Comparison of ENCODE assay signal across 9 mouse cellular contexts in the genomic region with DNA sequence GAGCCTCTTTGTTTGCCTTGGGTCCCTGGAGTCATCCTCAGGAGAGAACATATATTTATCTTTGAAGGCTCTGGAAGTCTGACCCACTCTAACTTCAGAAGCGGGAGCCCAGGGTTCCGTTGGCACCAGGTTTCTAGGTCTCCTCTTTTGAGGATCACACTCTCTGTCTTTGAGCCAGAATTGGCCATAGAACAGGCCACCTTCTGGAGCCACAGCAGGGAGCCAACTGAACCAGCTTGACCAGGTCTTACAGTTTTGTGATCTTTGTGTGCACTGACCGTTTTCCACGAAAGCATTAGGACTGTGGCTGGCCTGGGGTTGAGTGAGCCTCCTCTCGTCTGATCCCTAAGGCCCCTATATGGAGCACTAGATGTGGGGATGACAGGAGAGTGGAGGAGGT. TPM values are rescaled to one million over a fixed set of nuclear protein-coding genes. Genes with fewer than 3 reads are reported as not detected.
DNase-seq lines count a peak whose midpoint lies in the region; ATAC-seq and TF ChIP-seq lines count a peak whose summit lies in the region.
"Had no signal": no experiment of that assay in that cellular context is flagged by ENCODE, and none has a peak within 500 bp of the region (broad histone marks: within the 10 kb centered on the region; RNA-seq: fewer than 3 reads in every experiment).

No protein-coding gene starts in this region.

- H3K4me3 ChIP-seq in intestine, embryonic 15.5 days (replicated peaks): no peak overlapping the region
- H3K4me3 ChIP-seq in intestine, postnatal 0 days (ENCODE audit: low read depth, low read length): no peak overlapping the region
- H3K4me3 ChIP-seq in liver, embryonic 13.5 days (replicated peaks): peak overlapping the region; percentile 91; the same call in 1 of the 2 replicates

- peak; percentile 66 for DNase-seq in brain, adult 2 months (ENCODE audit: low read depth, low spot score)
- DNase-seq in cerebellum, postnatal 14 days: peak; percentile 61 to 65
- no peak for DNase-seq in liver, embryonic 13.5 days
- no peak for DNase-seq in left cerebral cortex, postnatal 10 days (ENCODE audit: extremely low spot score in 1 of 2, low spot score in 2 of 2)
- DNase-seq in spleen, adult 18-20 months: no peak
- DNase-seq: heart, postnatal 36 days; lung, embryonic 14.5 days had no signal

- intact Hi-C loops in left cerebral cortex, postnatal 10 days (cut with DNase I): loop anchor here (5.0 kb wide), 1 partner anchor 58 kb away; no protein-coding TSS in a partner anchor

- H3K9ac ChIP-seq in intestine, embryonic 15.5 days: 0 out of 2 replicates have a peak overlapping the region, but pooled peaks have one; percentile 5
- H3K9ac ChIP-seq in intestine, postnatal 0 days (ENCODE audit: low read depth, low read length): no peak overlapping the region
- H3K9ac ChIP-seq in liver, embryonic 13.5 days: peak overlapping the region; percentile 95
- H3K9ac ChIP-seq: lung, embryonic 14.5 days had no signal

- H3K4me2 ChIP-seq in intestine, embryonic 15.5 days (replicated peaks): no peak overlapping the region
- H3K4me2 ChIP-seq in intestine, postnatal 0 days (replicated peaks; ENCODE audit: low read depth): no peak overlapping the region
- H3K4me2 ChIP-seq in liver, embryonic 13.5 days: peak overlapping the region; percentile 87

- 0 out of 2 replicates have a peak, but pooled peaks cover 3% of the 10 kb centered on the region for H3K36me3 ChIP-seq in intestine, embryonic 15.5 days
- 0 out of 2 replicates have a peak, but pooled peaks cover 4% of the 10 kb centered on the region for H3K36me3 ChIP-seq in intestine, postnatal 0 days (ENCODE audit: control insufficient read depth, insufficient read depth)
- H3K36me3 ChIP-seq in liver, embryonic 13.5 days: peaks cover 20% of the 10 kb centered on the region

- no peak for TF ChIP-seq CTCF in intestine, postnatal 0 days (IDR thresholded peaks at IDR 0.05; ENCODE audit: low read depth)

- 86% methylated on average over 5 of the region's 5 CpGs for WGBS in intestine, embryonic 15.5 days
- WGBS in intestine, postnatal 0 days: 81% methylated on average over 5 of the region's 5 CpGs
- 83% methylated on average over 5 of the region's 5 CpGs for WGBS in liver, embryonic 13.5 days (ENCODE audit: insufficient replicate concordance)

- no peak for ATAC-seq in intestine, embryonic 15.5 days
- ATAC-seq in intestine, postnatal 0 days: no peak
- no peak for ATAC-seq in liver, embryonic 13.5 days (ENCODE audit: low read depth)

- H3K27ac ChIP-seq in intestine, embryonic 15.5 days: no peak overlapping the region
- H3K27ac ChIP-seq in intestine, postnatal 0 days (ENCODE audit: low read depth, low read length): no peak overlapping the region; the same call in 1 of the 2 replicates
- H3K27ac ChIP-seq in liver, embryonic 13.5 days: peak overlapping the region; percentile 84

- H3K9me3 ChIP-seq in intestine, embryonic 15.5 days: no peaks in the 10 kb centered on the region
- H3K9me3 ChIP-seq in intestine, postnatal 0 days (ENCODE audit: control insufficient read depth): no peaks in the 10 kb centered on the region
- no peaks in the 10 kb centered on the region for H3K9me3 ChIP-seq in liver, embryonic 13.5 days (replicated peaks)

- H3K27me3 ChIP-seq in intestine, embryonic 15.5 days (replicated peaks): no peaks in the 10 kb centered on the region
- no peaks in the 10 kb centered on the region for H3K27me3 ChIP-seq in intestine, postnatal 0 days (replicated peaks; ENCODE audit: control insufficient read depth, insufficient read depth, low read length)
- no peaks in the 10 kb centered on the region for H3K27me3 ChIP-seq in liver, embryonic 13.5 days

- H3K4me1 ChIP-seq in intestine, embryonic 15.5 days (replicated peaks): peaks cover 9% of the 10 kb centered on the region; the same call in 1 of the 2 replicates
- peaks cover 3% of the 10 kb centered on the region; the same call in 1 of the 2 replicates for H3K4me1 ChIP-seq in intestine, postnatal 0 days (replicated peaks; ENCODE audit: control insufficient read depth, insufficient read depth, low read length)
- H3K4me1 ChIP-seq in liver, embryonic 13.5 days (replicated peaks): peaks cover 74% of the 10 kb centered on the region

RNA-seq across cellular contexts. Expression of gene Ppard, which starts 2.1 kb away (rescaled TPM):
- polyA plus RNA-seq in intestine, embryonic 15.5 days (2015; fragmentation: Nextera tagmentation; extraction: Ambion mirVana): 1.8 and 1.9 TPM in 2 replicates
- polyA plus RNA-seq in intestine, postnatal 0 days (2015; fragmentation: Nextera tagmentation; extraction: Ambion mirVana): 1.7 and 2.1 TPM in 2 replicates
- polyA plus RNA-seq in liver, embryonic 13.5 days (2015; fragmentation: Nextera tagmentation; extraction: Ambion mirVana): 1.3 and 1.4 TPM in 2 replicates
- 10 to 100 TPM; 19.4 to 23.8 TPM for total RNA-seq in left cerebral cortex, postnatal 10 days (2021)

RNA-seq across cellular contexts. Expression of gene Def6, which starts 27.1 kb away (rescaled TPM):
- polyA plus RNA-seq in intestine, embryonic 15.5 days (2015; fragmentation: Nextera tagmentation; extraction: Ambion mirVana): 3.4 and 4.3 TPM in 2 replicates
- polyA plus RNA-seq in intestine, postnatal 0 days (2015; fragmentation: Nextera tagmentation; extraction: Ambion mirVana): 1.7 TPM in 2 replicates
- 14.6 and 14.8 TPM in 2 replicates for polyA plus RNA-seq in liver, embryonic 13.5 days (2015; fragmentation: Nextera tagmentation; extraction: Ambion mirVana)
- 1 to 10 TPM; 4.9 to 5.4 TPM for total RNA-seq in left cerebral cortex, postnatal 10 days (2021)

RNA-seq across cellular contexts. Expression of gene Zfp523, which starts 57.7 kb away (rescaled TPM):
- 25.7 and 28.1 TPM in 2 replicates for polyA plus RNA-seq in intestine, embryonic 15.5 days (2015; fragmentation: Nextera tagmentation; extraction: Ambion mirVana)
- polyA plus RNA-seq in intestine, postnatal 0 days (2015; fragmentation: Nextera tagmentation; extraction: Ambion mirVana): 10.6 and 11.6 TPM in 2 replicates
- polyA plus RNA-seq in liver, embryonic 13.5 days (2015; fragmentation: Nextera tagmentation; extraction: Ambion mirVana): 5.6 and 5.9 TPM in 2 replicates
- total RNA-seq in left cerebral cortex, postnatal 10 days (2021): 10 to 100 TPM; 87.3 to 95.6 TPM

Comparison
In these comparisons a context has a peak if more than half of its experiments do, and no peak if none do; other contexts are left out.
1. DNase-seq: peak in brain, adult 2 months (single experiment) and cerebellum, postnatal 14 days (2 of 2); none in liver, embryonic 13.5 days (single experiment), left cerebral cortex, postnatal 10 days (0 of 2) and spleen, adult 18-20 months (0 of 2).